Mouse (Mus musculus): ENCODE results near the gene Gm10271. TPM values are rescaled to one million over a fixed set of nuclear protein-coding genes. Genes with fewer than 3 reads are reported as not detected.

The Gm10271 gene
- polyA plus RNA-seq, 1 experiment from 2014 or later: not detected

Other genes with a start within 250 kb of the Gm10271 start
- gene Myrfl, start 75.7 kb downstream of the Gm10271 start, polyA plus RNA-seq (2015; fragmentation: Nextera tagmentation; extraction: Ambion mirVana): 0.26 and 0.27 TPM in 2 replicates
- gene Rab3ip, start 21.8 kb downstream of the Gm10271 start, polyA plus RNA-seq (2015; fragmentation: Nextera tagmentation; extraction: Ambion mirVana): 20.6 and 22.5 TPM in 2 replicates
- gene Best3, start 13.7 kb upstream of the Gm10271 start, polyA plus RNA-seq (2015; fragmentation: Nextera tagmentation; extraction: Ambion mirVana): not detected in 2 replicates
- not detected in 2 replicates for gene Lrrc10, start 72.7 kb upstream of the Gm10271 start, polyA plus RNA-seq (2015; fragmentation: Nextera tagmentation; extraction: Ambion mirVana)
- gene Cct2, start 91.2 kb upstream of the Gm10271 start, polyA plus RNA-seq (2015; fragmentation: Nextera tagmentation; extraction: Ambion mirVana): 263 and 270 TPM in 2 replicates
- 13.1 and 14.6 TPM in 2 replicates for gene Frs2, start 175.9 kb upstream of the Gm10271 start, polyA plus RNA-seq (2015; fragmentation: Nextera tagmentation; extraction: Ambion mirVana)